Mouse (Mus musculus) MEL (cell line): ENCODE results near the gene Tnf. TPM values are rescaled to one million over a fixed set of nuclear protein-coding genes. Genes with fewer than 3 reads are reported as not detected.

ENCODE experiments used
- DNase-seq: peaks from one replicate; pipeline ENCODE4 v3.0.0; 2011; ENCODE audit warnings: low read depth, low spot score
- H3K27ac ChIP-seq: 2 replicates; pipeline ENCODE4 v1.5.1; 2012; ENCODE audit warnings: low read depth, mild to moderate bottlenecking, control low read depth, low read length, moderate library complexity; ENCODE audit not compliant: control insufficient read depth
- H3K27me3 ChIP-seq, 2 experiments: fragments of 150-350 bp in 1 of 2; sonication (generic) in 1 of 2; 2 replicates each; pipeline ENCODE4 v1.6.1; 2012; ENCODE audit warnings: low read length in 2 of 2, mild to moderate bottlenecking in 2 of 2, improper control_type of control experiment in 1 of 2, moderate library complexity in 1 of 2; ENCODE audit not compliant: insufficient read depth in 2 of 2, control insufficient read depth in 1 of 2
- H3K36me3 ChIP-seq, 2 experiments: 2 replicates each; pipeline ENCODE4 v1.6.1; 2012 to 2014; ENCODE audit warnings: low read length in 2 of 2, improper control_type of control experiment in 1 of 2, inconsistent platforms in 1 of 2, mild to moderate bottlenecking in 1 of 2; ENCODE audit not compliant: insufficient read depth in 2 of 2, control insufficient read depth in 1 of 2
- H3K4me1 ChIP-seq, 2 experiments: fragments of 150-350 bp in 1 of 2; sonication (generic) in 1 of 2; 2 replicates each; pipeline ENCODE4 v1.6.1; 2012; ENCODE audit warnings: low read length in 2 of 2, improper control_type of control experiment in 1 of 2, mild to moderate bottlenecking in 1 of 2; ENCODE audit not compliant: insufficient read depth in 2 of 2, control insufficient read depth in 1 of 2
- H3K4me3 ChIP-seq, 2 experiments: fragments of 150-350 bp in 1 of 2; sonication (generic) in 1 of 2; 2 replicates each; pipeline ENCODE4 v1.5.1; 2012; ENCODE audit warnings: low read depth in 2 of 2, low read length in 2 of 2, mild to moderate bottlenecking in 2 of 2, moderate library complexity in 2 of 2, control low read depth in 1 of 2, improper control_type of control experiment in 1 of 2; ENCODE audit not compliant: control insufficient read depth in 1 of 2, insufficient read depth in 1 of 2
- H3K79me2 ChIP-seq: 2 replicates; pipeline ENCODE4 v1.6.1; 2012; ENCODE audit warnings: mild to moderate bottlenecking, low read length, moderate library complexity; ENCODE audit not compliant: control insufficient read depth, poor library complexity, insufficient read depth
- H3K9ac ChIP-seq: 2 replicates; pipeline ENCODE4 v1.6.1; 2012; ENCODE audit warnings: low read depth, mild to moderate bottlenecking, control low read depth, low read length, moderate library complexity; ENCODE audit not compliant: control insufficient read depth, poor library complexity, severe bottlenecking
- H3K9me3 ChIP-seq: fragments of 150-350 bp; sonication (generic); replicated peaks from 2 replicates; pipeline ENCODE4 v1.6.1; 2012; ENCODE audit warnings: mild to moderate bottlenecking, low read length, improper control_type of control experiment, moderate library complexity; ENCODE audit not compliant: insufficient read depth
- BHLHE40 ChIP-seq: IDR thresholded peaks from 2 replicates; pipeline ENCODE4 v1.6.1; 2012; ENCODE audit warnings: low read depth, mild to moderate bottlenecking, inconsistent platforms, low read length, improper control_type of control experiment, borderline replicate concordance
- CHD1 ChIP-seq: IDR thresholded peaks from 2 replicates; pipeline ENCODE4 v1.6.1; 2012; ENCODE audit warnings: low read depth, mild to moderate bottlenecking, inconsistent platforms, low read length, improper control_type of control experiment
- CHD2 ChIP-seq: IDR thresholded peaks from 2 replicates; pipeline ENCODE4 v1.6.1; 2011; ENCODE audit warnings: low read length, improper control_type of control experiment
- E2F4 ChIP-seq: IDR thresholded peaks from 2 replicates; pipeline ENCODE4 v1.6.1; 2011; ENCODE audit warnings: low read depth, low read length, improper control_type of control experiment, borderline replicate concordance
- ELF1 ChIP-seq: IDR thresholded peaks from 2 replicates; pipeline ENCODE4 v1.6.1; 2014; ENCODE audit warnings: low read depth, mild to moderate bottlenecking, inconsistent platforms, low read length, improper control_type of control experiment, moderate library complexity
- GABPA ChIP-seq: IDR thresholded peaks from 2 replicates; pipeline ENCODE4 v1.6.1; 2012; ENCODE audit warnings: low read depth, mild to moderate bottlenecking, inconsistent platforms, low read length, improper control_type of control experiment, moderate library complexity
- HCFC1 ChIP-seq: IDR thresholded peaks from 2 replicates; pipeline ENCODE4 v1.6.1; 2012; ENCODE audit warnings: low read depth, mild to moderate bottlenecking, inconsistent platforms, low read length, improper control_type of control experiment, moderate library complexity
- KAT2A ChIP-seq: conservative IDR thresholded peaks from 2 replicates; pipeline ENCODE4 v1.6.1; 2012; ENCODE audit warnings: low read depth, low read length, improper control_type of control experiment, inconsistent platforms
- MAFK ChIP-seq: IDR thresholded peaks from 2 replicates; pipeline ENCODE4 v1.6.1; 2011; ENCODE audit warnings: low read depth, mild to moderate bottlenecking, low read length, improper control_type of control experiment, borderline replicate concordance
- MAX ChIP-seq: IDR thresholded peaks from 2 replicates; pipeline ENCODE4 v1.6.1; 2011; ENCODE audit warnings: low read length, improper control_type of control experiment
- MAZ ChIP-seq: IDR thresholded peaks from 2 replicates; pipeline ENCODE4 v1.6.1; 2012; ENCODE audit warnings: low read depth, mild to moderate bottlenecking, inconsistent platforms, low read length, improper control_type of control experiment
- MEF2A ChIP-seq: IDR thresholded peaks from 2 replicates; pipeline ENCODE4 v1.6.1; 2014; ENCODE audit warnings: low read depth, mild to moderate bottlenecking, inconsistent platforms, low read length, improper control_type of control experiment; ENCODE audit not compliant: poor library complexity, insufficient replicate concordance, severe bottlenecking; ENCODE audit errors: extremely low read depth
- MXI1 ChIP-seq: IDR thresholded peaks from 2 replicates; pipeline ENCODE4 v1.6.1; 2011; ENCODE audit warnings: mild to moderate bottlenecking, low read depth, low read length, improper control_type of control experiment
- NELFE ChIP-seq: IDR thresholded peaks from 2 replicates; pipeline ENCODE4 v1.6.1; 2011; ENCODE audit warnings: low read depth, low read length, improper control_type of control experiment
- POLR2A ChIP-seq, 2 experiments: IDR thresholded peaks; 2 replicates each; pipeline ENCODE4 v1.6.1; 2011 to 2012; ENCODE audit warnings: low read length in 2 of 2, mild to moderate bottlenecking in 2 of 2, control low read depth in 1 of 2, improper control_type of control experiment in 1 of 2, low read depth in 1 of 2, moderate library complexity in 1 of 2; ENCODE audit not compliant: control insufficient read depth in 1 of 2, insufficient read depth in 1 of 2, poor library complexity in 1 of 2
- POLR2AphosphoS2 ChIP-seq: IDR thresholded peaks from 2 replicates; pipeline ENCODE4 v1.6.1; 2011; ENCODE audit warnings: low read length, improper control_type of control experiment
- POLR2AphosphoS5 ChIP-seq: IDR thresholded peaks from 2 replicates; pipeline ENCODE4 v1.6.1; 2012; ENCODE audit warnings: low read depth, borderline replicate concordance, mild to moderate bottlenecking, inconsistent platforms, low read length, moderate library complexity, mixed read lengths
- RCOR1 ChIP-seq: IDR thresholded peaks from 2 replicates; pipeline ENCODE4 v1.6.1; 2012; ENCODE audit warnings: low read depth, mild to moderate bottlenecking, inconsistent platforms, low read length, improper control_type of control experiment
- SMC3 ChIP-seq: IDR thresholded peaks from 2 replicates; pipeline ENCODE4 v1.6.1; 2011; ENCODE audit warnings: low read depth, low read length, improper control_type of control experiment
- TAL1 ChIP-seq: IDR thresholded peaks from 2 replicates; pipeline ENCODE4 v1.6.1; 2012; ENCODE audit warnings: mild to moderate bottlenecking, inconsistent platforms, low read length, moderate library complexity, mixed read lengths
- TBP ChIP-seq: IDR thresholded peaks from 2 replicates; pipeline ENCODE4 v1.8.0; 2011; ENCODE audit warnings: low read depth, low read length, improper control_type of control experiment
- TCF12 ChIP-seq: IDR thresholded peaks from 2 replicates; pipeline ENCODE4 v1.6.1; 2014; ENCODE audit warnings: low read depth, mild to moderate bottlenecking, inconsistent platforms, low read length, improper control_type of control experiment, moderate library complexity
- UBTF ChIP-seq: IDR thresholded peaks from 2 replicates; pipeline ENCODE4 v1.6.1; 2012; ENCODE audit warnings: low read depth, mild to moderate bottlenecking, inconsistent platforms, low read length, improper control_type of control experiment, moderate library complexity, borderline replicate concordance; ENCODE audit not compliant: insufficient read depth
- USF2 ChIP-seq, 2 experiments: IDR thresholded peaks; 2 replicates each; pipeline ENCODE4 v1.6.1; 2011 to 2012; ENCODE audit warnings: improper control_type of control experiment in 2 of 2, low read length in 2 of 2, borderline replicate concordance in 1 of 2, inconsistent platforms in 1 of 2, low read depth in 1 of 2, mild to moderate bottlenecking in 1 of 2; ENCODE audit not compliant: insufficient read depth in 1 of 2
- ZC3H11A ChIP-seq: IDR thresholded peaks from 2 replicates; pipeline ENCODE4 v1.6.1; 2012; ENCODE audit warnings: low read depth, mild to moderate bottlenecking, inconsistent platforms, low read length, improper control_type of control experiment
- ZNF384 ChIP-seq: IDR thresholded peaks from 2 replicates; pipeline ENCODE4 v1.6.1; 2012; ENCODE audit warnings: low read depth, mild to moderate bottlenecking, inconsistent platforms, low read length, improper control_type of control experiment
- polyA plus RNA-seq, 2 experiments: library from polyadenylated mRNA; stranded (reverse) in 1 of 2; unstranded in 1 of 2; fragments of >175 nt in 1 of 2; fragments of >200 nt in 1 of 2; gene quantifications; 2 replicates each; pipeline versions ENCODE4 v1.2.1 to v1.2.4; 2012; ENCODE audit warnings: low replicate concordance in 2 of 2, low read depth in 1 of 2; ENCODE audit not compliant: insufficient read length in 2 of 2, insufficient read depth in 1 of 2, missing spikeins in 1 of 2
- total RNA-seq: library from RNA; depleted of rRNA; stranded (reverse); fragments of 300-350 nt; gene quantifications from 2 replicates; pipeline ENCODE4 v1.2.3, GENCODE M21; 2012

Tnf gene
- total and polyA plus RNA-seq, 3 experiments: 1.2 to 2.0 TPM; not detected in 1

GRCm38 (mm10) chr17:35161421-35161820 lies 40.4 kb downstream of the Tnf start:
- H3K36me3 ChIP-seq: peaks cover 21 to 39% of the 10 kb centered on the region in 2 experiments
- no peak for TF ChIP-seq SMC3
- TF ChIP-seq ELF1: no peak
- TF ChIP-seq TAL1: no peak
- no peak for TF ChIP-seq BHLHE40
- no peak for TF ChIP-seq UBTF
- no peak for TF ChIP-seq MAZ
- TF ChIP-seq ZNF384: no peak
- no peak for TF ChIP-seq MEF2A
- TF ChIP-seq E2F4: no peak
- TF ChIP-seq CHD1: no peak
- TF ChIP-seq HCFC1: no peak
- no peak for TF ChIP-seq USF2 (IDR thresholded peaks at IDR 0.05; ENCODE audit: borderline replicate concordance in 1 of 2, insufficient read depth in 1 of 2, low read depth in 1 of 2, low read length in 2 of 2)
- TF ChIP-seq GABPA: no peak
- TF ChIP-seq NELFE: no peak
- no peak for TF ChIP-seq TCF12
- no peak for TF ChIP-seq MAFK
- TF ChIP-seq MAX: no peak
- no peak for TF ChIP-seq KAT2A
- no peak overlapping the region for H3K9ac ChIP-seq
- H3K4me3 ChIP-seq: no peak overlapping the region
- no peak overlapping the region for H3K27ac ChIP-seq
- H3K4me1 ChIP-seq: peaks cover 3 to 13% of the 10 kb centered on the region in 2 experiments; a peak in 3 of 4 replicates
- H3K9me3 ChIP-seq: no peaks in the 10 kb centered on the region
- no peaks in the 10 kb centered on the region for H3K27me3 ChIP-seq
- peaks cover 67% of the 10 kb centered on the region for H3K79me2 ChIP-seq
- no peak for DNase-seq

- peaks cover 0 to 7% of the 10 kb centered on the region in 2 experiments; a peak in 1 of 4 replicates for H3K4me1 ChIP-seq
- peaks cover 73% of the 10 kb centered on the region for H3K79me2 ChIP-seq
- H3K9ac ChIP-seq: no peak overlapping the region
- no peak overlapping the region for H3K4me3 ChIP-seq
- no peaks in the 10 kb centered on the region for H3K9me3 ChIP-seq
- no peak for TF ChIP-seq RCOR1
- TF ChIP-seq ZC3H11A: no peak
- no peak for TF ChIP-seq ELF1
- no peak for TF ChIP-seq CHD1
- no peak for TF ChIP-seq TBP
- no peak for TF ChIP-seq MAFK
- TF ChIP-seq POLR2AphosphoS5: no peak
- TF ChIP-seq POLR2AphosphoS2: no peak
- TF ChIP-seq MAX: no peak
- TF ChIP-seq NELFE: no peak
- TF ChIP-seq TCF12: no peak
- TF ChIP-seq MAZ: no peak
- no peak for TF ChIP-seq MXI1
- no peak for TF ChIP-seq E2F4
- TF ChIP-seq CHD2: no peak
- no peak for TF ChIP-seq POLR2A (IDR thresholded peaks at IDR 0.05; ENCODE audit: control insufficient read depth in 1 of 2, insufficient read depth in 1 of 2, low read depth in 1 of 2, low read length in 2 of 2, poor library complexity in 1 of 2)
- TF ChIP-seq ZNF384: no peak
- no peak for TF ChIP-seq KAT2A
- TF ChIP-seq, all 39 proteins: peak for 0
- DNase-seq: no peak
- Histone ChIP-seq H3K27me3 (no peaks in the 10 kb centered on the region), H3K27ac (no peak overlapping the region), H3K36me3 (peaks cover 15 to 41% of the 10 kb centered on the region in 2 experiments)
Observed at GRCm38 (mm10) chr17:35159638-35160037, 42.2 kb downstream of the Tnf start.
